Mouse (Mus musculus): ENCODE results near the gene Tbpl1. TPM values are rescaled to one million over a fixed set of nuclear protein-coding genes. Genes with fewer than 3 reads are reported as not detected.

The Tbpl1 gene
- total and polyA plus RNA-seq, 2 experiments from 2014 or later: 22.4 to 31.2 TPM

GRCm38 (mm10) chr10:22732181-22732580 is 443 bp upstream of the Tbpl1 start:
- no peaks in the 10 kb centered on the region for H3K36me3 ChIP-seq (replicated peaks; ENCODE audit: control insufficient read depth, insufficient read depth, low read length)
- H3K27ac ChIP-seq (ENCODE audit: low read depth): peak overlapping the region; percentile 98
- peak overlapping the region; percentile 99 for H3K4me3 ChIP-seq (ENCODE audit: low read depth, low read length)
- ATAC-seq (ENCODE audit: insufficient read depth, low read depth) (no peak), DNase-seq (ENCODE audit: low spot score) (no peak)
- no peaks in the 10 kb centered on the region for H3K9me3 ChIP-seq (replicated peaks; ENCODE audit: control insufficient read depth, low read length)
- peak overlapping the region; percentile 76 for H3K4me2 ChIP-seq (ENCODE audit: low read depth, low read length)
- TF ChIP-seq EP300 (IDR thresholded peaks at IDR 0.05; ENCODE audit: low read depth) (no peak), CTCF (IDR thresholded peaks at IDR 0.05; ENCODE audit: low read depth) (no peak)
- H3K4me1 ChIP-seq (ENCODE audit: control insufficient read depth, insufficient read depth): peaks cover 21% of the 10 kb centered on the region
- no peaks in the 10 kb centered on the region for H3K27me3 ChIP-seq (ENCODE audit: control insufficient read depth, insufficient read depth, low read length)
- H3K9ac ChIP-seq (replicated peaks; ENCODE audit: low read depth, low read length): peak overlapping the region; percentile 92
- 43% methylated on average over 10 of the region's 10 CpGs for WGBS

GRCm38 (mm10) chr10:22730992-22731271 is 806 bp downstream of the Tbpl1 start:
- Histone ChIP-seq H3K27ac (ENCODE audit: low read depth) (peak overlapping the region; percentile 98), H3K9me3 (replicated peaks; ENCODE audit: control insufficient read depth, low read length) (no peaks in the 10 kb centered on the region), H3K36me3 (replicated peaks; ENCODE audit: control insufficient read depth, insufficient read depth, low read length) (no peaks in the 10 kb centered on the region), H3K4me3 (ENCODE audit: low read depth, low read length) (peak overlapping the region; percentile 99), H3K4me2 (ENCODE audit: low read depth, low read length) (peak overlapping the region; percentile 76), H3K4me1 (ENCODE audit: control insufficient read depth, insufficient read depth) (peaks cover 21% of the 10 kb centered on the region), H3K27me3 (ENCODE audit: control insufficient read depth, insufficient read depth, low read length) (no peaks in the 10 kb centered on the region), H3K9ac (replicated peaks; ENCODE audit: low read depth, low read length) (peak overlapping the region; percentile 92)
- no peak for DNase-seq (ENCODE audit: low spot score)
- ATAC-seq (ENCODE audit: insufficient read depth, low read depth): peak; percentile 31
- 2% methylated on average over 28 of the region's 33 CpGs for WGBS
- TF ChIP-seq CTCF (IDR thresholded peaks at IDR 0.05; ENCODE audit: low read depth): no peak
- no peak for TF ChIP-seq EP300 (IDR thresholded peaks at IDR 0.05; ENCODE audit: low read depth)

- peak overlapping the region; percentile 76 for H3K4me2 ChIP-seq (ENCODE audit: low read depth, low read length)
- ATAC-seq (ENCODE audit: insufficient read depth, low read depth) (peak; percentile 60), DNase-seq (ENCODE audit: low spot score) (no peak)
- peak overlapping the region; percentile 99 for H3K4me3 ChIP-seq (ENCODE audit: low read depth, low read length)
- no peak for TF ChIP-seq CTCF (IDR thresholded peaks at IDR 0.05; ENCODE audit: low read depth)
- TF ChIP-seq EP300 (IDR thresholded peaks at IDR 0.05; ENCODE audit: low read depth): no peak
- H3K27me3 ChIP-seq (ENCODE audit: control insufficient read depth, insufficient read depth, low read length): no peaks in the 10 kb centered on the region
- H3K9ac ChIP-seq (replicated peaks; ENCODE audit: low read depth, low read length): peak overlapping the region; percentile 92
- no peaks in the 10 kb centered on the region for H3K9me3 ChIP-seq (replicated peaks; ENCODE audit: control insufficient read depth, low read length)
- under 1% methylated on average over 37 of the region's 39 CpGs for WGBS
- peaks cover 21% of the 10 kb centered on the region for H3K4me1 ChIP-seq (ENCODE audit: control insufficient read depth, insufficient read depth)
- no peaks in the 10 kb centered on the region for H3K36me3 ChIP-seq (replicated peaks; ENCODE audit: control insufficient read depth, insufficient read depth, low read length)
- H3K27ac ChIP-seq (ENCODE audit: low read depth): peak overlapping the region; percentile 98
These were observed 1.3 kb downstream of the Tbpl1 start for GRCm38 (mm10) chr10:22730266-22730991.

GRCm38 (mm10) chr10:22728257-22728656 is 3.5 kb downstream of the Tbpl1 start:
- ATAC-seq (ENCODE audit: insufficient read depth, low read depth) (no peak), DNase-seq (ENCODE audit: low spot score) (no peak)
- Histone ChIP-seq H3K36me3 (replicated peaks; ENCODE audit: control insufficient read depth, insufficient read depth, low read length) (no peaks in the 10 kb centered on the region), H3K4me1 (ENCODE audit: control insufficient read depth, insufficient read depth) (peaks cover 21% of the 10 kb centered on the region), H3K4me3 (ENCODE audit: low read depth, low read length) (no peak overlapping the region), H3K27me3 (ENCODE audit: control insufficient read depth, insufficient read depth, low read length) (no peaks in the 10 kb centered on the region), H3K9ac (replicated peaks; ENCODE audit: low read depth, low read length) (no peak overlapping the region), H3K4me2 (ENCODE audit: low read depth, low read length) (no peak overlapping the region), H3K27ac (ENCODE audit: low read depth) (no peak overlapping the region), H3K9me3 (replicated peaks; ENCODE audit: control insufficient read depth, low read length) (no peaks in the 10 kb centered on the region)
- TF ChIP-seq EP300 (IDR thresholded peaks at IDR 0.05; ENCODE audit: low read depth): no peak
- TF ChIP-seq CTCF (IDR thresholded peaks at IDR 0.05; ENCODE audit: low read depth): no peak
- WGBS: 86% methylated on average over 1 of the region's 1 CpGs

- Histone ChIP-seq H3K4me2 (ENCODE audit: low read depth, low read length) (no peak overlapping the region), H3K9ac (replicated peaks; ENCODE audit: low read depth, low read length) (no peak overlapping the region), H3K9me3 (replicated peaks; ENCODE audit: control insufficient read depth, low read length) (no peaks in the 10 kb centered on the region), H3K27ac (ENCODE audit: low read depth) (no peak overlapping the region), H3K4me1 (ENCODE audit: control insufficient read depth, insufficient read depth) (peaks cover 14% of the 10 kb centered on the region; the same call in 1 of the 2 replicates), H3K4me3 (ENCODE audit: low read depth, low read length) (no peak overlapping the region), H3K36me3 (replicated peaks; ENCODE audit: control insufficient read depth, insufficient read depth, low read length) (no peaks in the 10 kb centered on the region), H3K27me3 (ENCODE audit: control insufficient read depth, insufficient read depth, low read length) (no peaks in the 10 kb centered on the region)
- WGBS: 70% methylated on average over 7 of the region's 7 CpGs
- TF ChIP-seq CTCF (IDR thresholded peaks at IDR 0.05; ENCODE audit: low read depth): no peak
- no peak for TF ChIP-seq EP300 (IDR thresholded peaks at IDR 0.05; ENCODE audit: low read depth)
- ATAC-seq (ENCODE audit: insufficient read depth, low read depth): no peak
- no peak for DNase-seq (ENCODE audit: low spot score)
These were observed 5.4 kb downstream of the Tbpl1 start for GRCm38 (mm10) chr10:22726295-22726694.

- Histone ChIP-seq H3K36me3 (replicated peaks; ENCODE audit: control insufficient read depth, insufficient read depth, low read length) (no peaks in the 10 kb centered on the region), H3K9me3 (replicated peaks; ENCODE audit: control insufficient read depth, low read length) (no peaks in the 10 kb centered on the region), H3K4me3 (ENCODE audit: low read depth, low read length) (no peak overlapping the region), H3K9ac (replicated peaks; ENCODE audit: low read depth, low read length) (no peak overlapping the region), H3K4me2 (ENCODE audit: low read depth, low read length) (no peak overlapping the region), H3K27ac (ENCODE audit: low read depth) (no peak overlapping the region), H3K4me1 (ENCODE audit: control insufficient read depth, insufficient read depth) (peaks cover 19% of the 10 kb centered on the region), H3K27me3 (ENCODE audit: control insufficient read depth, insufficient read depth, low read length) (no peaks in the 10 kb centered on the region)
- ATAC-seq (ENCODE audit: insufficient read depth, low read depth) (no peak), DNase-seq (ENCODE audit: low spot score) (no peak)
- WGBS: 47% methylated on average over 4 of the region's 4 CpGs
- TF ChIP-seq CTCF (IDR thresholded peaks at IDR 0.05; ENCODE audit: low read depth): no peak
- TF ChIP-seq EP300 (IDR thresholded peaks at IDR 0.05; ENCODE audit: low read depth): no peak
These were observed 6.6 kb downstream of the Tbpl1 start for GRCm38 (mm10) chr10:22725166-22725565.

Data from heart, postnatal 0 days (tissue).